Mouse (Mus musculus): Measurements from ENCODE around the gene Habp2.

- TF ChIP-seq GATA1 (IDR thresholded peaks at IDR 0.05; ENCODE audit: borderline replicate concordance, low read length), result no peak
- no peak for TF ChIP-seq FLI1 (IDR thresholded peaks at IDR 0.05; ENCODE audit: low read length)
Observed at GRCm38 (mm10) chr19:56263696-56264095, 23.2 kb upstream of the Habp2 start.
